8 mouse cellular contexts compared by ENCODE assay signal in the genomic region with DNA sequence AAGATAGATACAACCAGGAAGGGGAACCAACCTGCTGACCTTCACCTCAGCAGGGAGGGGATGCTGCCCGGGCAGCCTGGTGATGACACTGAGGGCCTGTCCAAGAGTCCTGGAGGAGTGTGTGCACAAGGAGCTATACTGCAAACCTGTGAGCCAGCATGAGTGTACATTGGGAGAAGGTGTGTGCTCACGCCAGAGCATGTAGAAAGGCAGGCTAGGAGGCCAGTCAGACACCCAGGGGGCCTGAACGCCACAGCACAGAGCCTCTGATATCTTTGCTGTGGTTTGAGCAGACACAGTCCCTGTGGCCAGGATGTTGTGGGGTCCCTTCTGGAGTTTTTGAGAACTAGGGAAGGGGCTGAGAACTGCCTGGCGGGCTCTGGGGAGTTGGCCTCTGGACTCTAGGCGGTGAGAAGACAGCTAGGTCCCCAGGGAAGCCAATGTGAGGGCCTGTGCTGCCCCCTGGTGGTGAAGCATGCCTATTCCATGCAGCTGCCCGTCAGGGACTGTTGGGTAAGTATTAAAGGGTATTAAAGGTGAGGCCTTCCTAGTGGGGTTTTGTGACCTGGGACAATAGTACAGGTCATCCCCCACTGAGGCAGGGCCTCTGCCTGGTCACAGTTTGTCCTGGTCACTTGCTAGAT. TPM values are rescaled to one million over a fixed set of nuclear protein-coding genes. Genes with fewer than 3 reads are reported as not detected.
DNase-seq lines count a peak whose midpoint lies in the region; ATAC-seq lines count a peak whose summit lies in the region.

No protein-coding gene starts in this region.

- ATAC-seq in intestine, embryonic 14.5 days (replicated peaks; ENCODE audit: low FRiP score, low TSS enrichment, low read depth): peak; percentile 83

- no peak overlapping the region for H3K9ac ChIP-seq in intestine, embryonic 14.5 days (ENCODE audit: low read length)

- no peaks in the 10 kb centered on the region for H3K9me3 ChIP-seq in intestine, embryonic 14.5 days (ENCODE audit: control insufficient read depth, low read length)
- H3K9me3 ChIP-seq in midbrain, embryonic 10.5 days (replicated peaks): no peaks in the 10 kb centered on the region

- H3K4me3 ChIP-seq in intestine, embryonic 14.5 days (ENCODE audit: low read depth, low read length): no peak overlapping the region
- no peak overlapping the region for H3K4me3 ChIP-seq in midbrain, embryonic 10.5 days

- no peaks in the 10 kb centered on the region for H3K27me3 ChIP-seq in intestine, embryonic 14.5 days (replicated peaks; ENCODE audit: control insufficient read depth, insufficient read depth, low read length)
- H3K27me3 ChIP-seq in midbrain, embryonic 10.5 days (ENCODE audit: low read depth, poor library complexity, severe bottlenecking): peaks cover 40% of the 10 kb centered on the region

- intact Hi-C loops in gastrocnemius, postnatal 14 days (cut with DNase I; ENCODE audit: low total_unique reads): loop anchor here (2.0 kb wide), 1 partner anchor 189 kb away; no protein-coding TSS in a partner anchor
- intact Hi-C loops in left cerebral cortex, postnatal 10 days (cut with DNase I): loop anchor here (1.0 kb wide), 2 partner anchors 187 to 191 kb away; no protein-coding TSS in a partner anchor

- no peaks in the 10 kb centered on the region for H3K36me3 ChIP-seq in intestine, embryonic 14.5 days (ENCODE audit: control insufficient read depth, insufficient read depth, low read length)
- no peaks in the 10 kb centered on the region for H3K36me3 ChIP-seq in midbrain, embryonic 10.5 days

- H3K4me2 ChIP-seq in intestine, embryonic 14.5 days (ENCODE audit: low read length): no peak overlapping the region

- H3K4me1 ChIP-seq in intestine, embryonic 14.5 days (replicated peaks; ENCODE audit: control insufficient read depth, insufficient read depth, low read length): peaks cover 13% of the 10 kb centered on the region
- H3K4me1 ChIP-seq in midbrain, embryonic 10.5 days: peaks cover 29% of the 10 kb centered on the region

- WGBS in intestine, embryonic 14.5 days: 30% methylated on average over 6 of the region's 6 CpGs
- 35% methylated on average over 6 of the region's 6 CpGs for WGBS in midbrain, embryonic 10.5 days

- no peak overlapping the region for H3K27ac ChIP-seq in intestine, embryonic 14.5 days (ENCODE audit: low read depth)
- peak overlapping the region; percentile 85 for H3K27ac ChIP-seq in midbrain, embryonic 10.5 days (replicated peaks)

- peak; percentile 81 to 95 for DNase-seq in adrenal gland, adult (ENCODE audit: inconsistent age in 2 of 2, low spot score in 1 of 2)
- DNase-seq in embryo, embryonic 10 days (ENCODE audit: low spot score): peak; percentile 94
- DNase-seq in gastrocnemius, postnatal 14 days: peak; percentile 82
- DNase-seq in intestine, embryonic 14.5 days (ENCODE audit: low spot score): peak; percentile 98
- peak; percentile 67 to 89 for DNase-seq in left cerebral cortex, postnatal 10 days (ENCODE audit: extremely low spot score in 1 of 2, low spot score in 2 of 2)
- peak; percentile 93 for DNase-seq in midbrain, embryonic 10.5 days (ENCODE audit: low spot score)
- peak; percentile 56 to 71 for DNase-seq in right cerebral cortex, postnatal 36 days (ENCODE audit: low spot score in 2 of 2)
- DNase-seq in urinary bladder, postnatal 4 days (ENCODE audit: low spot score in 2 of 2): peak; percentile 79 to 91

RNA-seq across cellular contexts. Expression of gene Ano1, which starts 24.2 kb away (rescaled TPM):
- 10 to 100 TPM in 1 of 2 experiments, 1 to 10 TPM in 1; 8.5 to 10.1 TPM for total RNA-seq in gastrocnemius, postnatal 14 days (2021)
- polyA plus RNA-seq in intestine, embryonic 14.5 days (2014; fragmentation: Nextera tagmentation; extraction: Ambion mirVana): 39.1 and 43.3 TPM in 2 replicates
- total RNA-seq in left cerebral cortex, postnatal 10 days (2021): 1 to 10 TPM; 3.0 to 4.8 TPM
- polyA plus RNA-seq in midbrain, embryonic 10.5 days (2016; fragmentation: Nextera tagmentation; extraction: Ambion mirVana): 29.4 and 41.5 TPM in 2 replicates
